Mouse (Mus musculus): ENCODE data around the gene Bcar3. TPM values are rescaled to one million over a fixed set of nuclear protein-coding genes. Genes with fewer than 3 reads are reported as not detected.

The Bcar3 gene
- polyA plus RNA-seq, 1 experiment from 2014 or later, result 4.4 TPM

DNA sequence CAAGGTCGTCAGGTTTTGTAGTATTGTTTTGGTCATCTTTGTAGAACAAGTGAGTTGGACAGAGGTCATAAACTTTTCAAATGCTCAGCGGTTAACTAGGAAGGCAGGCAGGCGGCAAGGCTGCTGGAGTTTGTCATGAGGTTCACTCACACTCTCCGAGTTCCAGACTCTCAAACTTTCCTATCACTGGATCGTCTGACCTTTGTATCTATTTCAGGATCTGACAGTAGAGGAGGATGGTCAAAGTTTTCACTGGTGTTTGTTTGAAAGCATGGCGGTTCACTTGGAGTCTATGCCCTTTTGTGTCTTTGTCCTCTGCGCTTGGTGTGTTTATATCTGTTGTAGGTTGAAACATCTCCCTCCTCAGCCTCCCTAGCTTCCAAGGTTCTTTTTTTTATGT, 127.9 kb downstream of the Bcar3 start:
- Histone ChIP-seq H3K4me2 (ENCODE audit: low read depth, low read length) (peak overlapping the region; percentile 96; the same call in 1 of the 2 replicates), H3K36me3 (ENCODE audit: control insufficient read depth, insufficient read depth, low read length) (no peaks in the 10 kb centered on the region), H3K4me1 (ENCODE audit: control insufficient read depth, insufficient read depth, low read length) (peaks cover 7% of the 10 kb centered on the region; the same call in 1 of the 2 replicates), H3K9me3 (ENCODE audit: control insufficient read depth, low read length) (no peaks in the 10 kb centered on the region), H3K27me3 (ENCODE audit: control insufficient read depth, insufficient read depth, low read length) (peaks cover 6% of the 10 kb centered on the region; the same call in 1 of the 2 replicates), H3K27ac (ENCODE audit: low read depth, low read length) (no peak overlapping the region), H3K4me3 (ENCODE audit: low read depth, low read length) (no peak overlapping the region), H3K9ac (replicated peaks; ENCODE audit: low read depth, low read length) (no peak overlapping the region)
- 39% methylated on average over 7 of the region's 7 CpGs for WGBS
- ATAC-seq (ENCODE audit: low read depth), result no peak

DNA sequence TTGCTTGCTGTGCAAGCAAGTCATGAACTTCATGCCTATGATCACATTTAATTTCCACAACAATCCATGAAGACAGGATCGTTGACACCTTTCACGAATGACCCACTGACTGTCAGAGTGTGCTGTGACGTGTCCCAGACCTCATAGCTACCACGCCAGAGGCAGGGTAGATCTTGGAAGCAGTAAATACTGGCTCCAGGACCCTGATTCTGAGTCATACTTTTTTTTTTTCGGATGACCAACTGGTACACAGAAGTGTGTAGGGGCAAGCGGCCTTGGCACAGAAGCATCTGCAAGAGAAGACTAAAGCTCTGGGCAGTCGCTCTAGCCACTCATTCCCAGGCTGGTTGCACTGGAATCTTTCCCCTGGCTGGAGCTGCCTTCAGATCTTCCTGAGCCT, 128.3 kb downstream of the Bcar3 start:
- Histone ChIP-seq H3K4me2 (ENCODE audit: low read depth, low read length) (no peak overlapping the region), H3K27me3 (ENCODE audit: control insufficient read depth, insufficient read depth, low read length) (peaks cover 6% of the 10 kb centered on the region; the same call in 1 of the 2 replicates), H3K9me3 (ENCODE audit: control insufficient read depth, low read length) (no peaks in the 10 kb centered on the region), H3K4me1 (ENCODE audit: control insufficient read depth, insufficient read depth, low read length) (peaks cover 7% of the 10 kb centered on the region; the same call in 1 of the 2 replicates), H3K4me3 (ENCODE audit: low read depth, low read length) (no peak overlapping the region), H3K9ac (replicated peaks; ENCODE audit: low read depth, low read length) (no peak overlapping the region), H3K36me3 (ENCODE audit: control insufficient read depth, insufficient read depth, low read length) (no peaks in the 10 kb centered on the region), H3K27ac (ENCODE audit: low read depth, low read length) (no peak overlapping the region)
- 86% methylated on average over 7 of the region's 7 CpGs for WGBS
- no peak for ATAC-seq (ENCODE audit: low read depth)

DNA sequence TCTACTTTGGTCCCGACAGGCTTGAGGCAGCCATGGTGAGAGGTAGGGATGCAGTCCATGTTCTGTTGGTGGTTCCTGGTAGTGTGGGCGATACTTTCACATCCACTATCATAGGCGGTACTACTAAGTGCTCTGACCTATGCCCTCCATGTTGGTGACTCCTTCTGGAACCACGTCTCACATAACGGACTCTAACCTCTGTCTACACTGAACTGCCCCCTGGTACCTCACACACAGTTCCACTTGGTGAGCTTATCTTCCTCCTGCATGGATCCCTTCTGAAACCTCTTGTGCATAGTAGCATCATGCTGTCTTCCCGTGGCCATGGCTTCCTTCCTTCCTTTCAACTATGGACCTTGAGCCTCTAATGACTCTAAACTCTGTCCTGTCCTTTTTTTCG, 129.7 kb downstream of the Bcar3 start:
- Histone ChIP-seq H3K9ac (replicated peaks; ENCODE audit: low read depth, low read length) (no peak overlapping the region), H3K4me3 (ENCODE audit: low read depth, low read length) (no peak overlapping the region), H3K4me2 (ENCODE audit: low read depth, low read length) (no peak overlapping the region), H3K9me3 (ENCODE audit: control insufficient read depth, low read length) (no peaks in the 10 kb centered on the region), H3K36me3 (ENCODE audit: control insufficient read depth, insufficient read depth, low read length) (no peaks in the 10 kb centered on the region), H3K4me1 (ENCODE audit: control insufficient read depth, insufficient read depth, low read length) (peaks cover 7% of the 10 kb centered on the region; the same call in 1 of the 2 replicates), H3K27ac (ENCODE audit: low read depth, low read length) (no peak overlapping the region), H3K27me3 (ENCODE audit: control insufficient read depth, insufficient read depth, low read length) (peaks cover 6% of the 10 kb centered on the region; the same call in 1 of the 2 replicates)
- no peak for ATAC-seq (ENCODE audit: low read depth)
- 87% methylated on average over 7 of the region's 7 CpGs for WGBS

DNA sequence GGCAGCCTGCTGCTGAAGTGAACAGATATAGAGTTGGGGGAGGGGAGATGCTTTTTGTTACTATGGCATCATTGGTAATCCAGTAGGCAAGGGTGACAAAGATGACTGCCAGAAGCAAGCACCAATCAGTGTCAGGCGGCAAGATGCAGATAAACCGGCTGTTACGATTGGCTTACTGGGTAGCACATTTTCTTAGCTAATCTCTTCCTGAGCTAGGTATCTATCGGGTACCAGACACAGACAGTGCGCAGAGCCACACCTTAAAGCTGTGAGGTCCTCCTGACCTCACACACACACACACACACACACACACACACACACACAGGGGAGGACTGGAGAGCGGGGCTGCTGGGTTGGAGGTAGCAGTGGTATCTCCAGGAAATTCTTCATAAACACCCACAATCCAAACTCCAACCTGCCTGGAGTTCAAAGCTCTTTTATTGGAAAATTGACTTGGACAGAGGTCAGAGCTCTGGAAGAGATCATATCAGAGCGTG, 134.4 kb downstream of the Bcar3 start:
- H3K9me3 ChIP-seq (ENCODE audit: control insufficient read depth, low read length), result no peaks in the 10 kb centered on the region
- no peaks in the 10 kb centered on the region for H3K36me3 ChIP-seq (ENCODE audit: control insufficient read depth, insufficient read depth, low read length)
- no peak overlapping the region for H3K4me3 ChIP-seq (ENCODE audit: low read depth, low read length)
- H3K9ac ChIP-seq (replicated peaks; ENCODE audit: low read depth, low read length), result no peak overlapping the region
- no peak overlapping the region for H3K27ac ChIP-seq (ENCODE audit: low read depth, low read length)
- H3K4me1 ChIP-seq (ENCODE audit: control insufficient read depth, insufficient read depth, low read length), result no peaks in the 10 kb centered on the region
- H3K4me2 ChIP-seq (ENCODE audit: low read depth, low read length), result no peak overlapping the region
- ATAC-seq (ENCODE audit: low read depth), result peak; percentile 56; the same call in 1 of the 2 replicates
- H3K27me3 ChIP-seq (ENCODE audit: control insufficient read depth, insufficient read depth, low read length), result no peaks in the 10 kb centered on the region
- WGBS, result 87% methylated on average over 7 of the region's 7 CpGs

DNA sequence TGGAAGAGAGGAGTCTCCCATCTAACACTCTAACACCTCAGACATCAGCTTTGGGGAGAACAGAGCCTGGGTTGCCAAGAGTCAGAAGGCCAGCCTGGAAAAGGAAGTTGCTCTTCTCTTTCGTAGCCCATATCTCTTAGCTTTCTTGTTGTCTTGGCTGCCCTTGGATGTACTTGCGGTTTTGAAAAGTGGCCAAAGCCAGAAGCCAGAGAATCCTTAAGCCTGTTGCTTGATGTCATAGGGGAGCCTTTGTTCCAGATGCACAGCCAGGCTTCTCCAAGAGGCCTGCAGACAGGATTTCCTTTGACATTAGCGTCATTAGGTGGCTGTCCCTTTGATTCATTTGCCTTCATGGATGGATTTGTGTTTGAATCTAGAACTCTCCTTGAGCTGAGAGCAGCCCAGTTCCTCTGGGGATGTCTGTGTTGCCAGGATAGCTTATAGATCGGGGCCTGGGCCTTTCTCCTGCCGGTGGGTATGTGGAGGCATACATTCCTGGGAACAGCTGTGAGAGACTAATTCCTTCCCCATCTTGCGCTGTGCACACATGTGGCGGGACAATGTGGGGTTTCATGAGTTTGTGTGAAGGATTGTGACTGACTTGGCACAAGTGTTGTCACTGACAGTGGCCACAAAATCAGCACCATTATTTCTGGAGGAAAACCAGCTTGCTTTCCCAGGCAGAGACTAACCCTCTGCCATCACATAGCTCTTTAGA, 137.0 kb downstream of the Bcar3 start:
- Histone ChIP-seq H3K9me3 (ENCODE audit: control insufficient read depth, low read length) (no peaks in the 10 kb centered on the region), H3K4me1 (ENCODE audit: control insufficient read depth, insufficient read depth, low read length) (no peaks in the 10 kb centered on the region), H3K4me3 (ENCODE audit: low read depth, low read length) (no peak overlapping the region), H3K27me3 (ENCODE audit: control insufficient read depth, insufficient read depth, low read length) (no peaks in the 10 kb centered on the region), H3K9ac (replicated peaks; ENCODE audit: low read depth, low read length) (no peak overlapping the region), H3K36me3 (ENCODE audit: control insufficient read depth, insufficient read depth, low read length) (no peaks in the 10 kb centered on the region), H3K27ac (ENCODE audit: low read depth, low read length) (no peak overlapping the region), H3K4me2 (ENCODE audit: low read depth, low read length) (no peak overlapping the region)
- ATAC-seq (ENCODE audit: low read depth), result no peak
- WGBS, result 78% methylated on average over 7 of the region's 7 CpGs

DNA sequence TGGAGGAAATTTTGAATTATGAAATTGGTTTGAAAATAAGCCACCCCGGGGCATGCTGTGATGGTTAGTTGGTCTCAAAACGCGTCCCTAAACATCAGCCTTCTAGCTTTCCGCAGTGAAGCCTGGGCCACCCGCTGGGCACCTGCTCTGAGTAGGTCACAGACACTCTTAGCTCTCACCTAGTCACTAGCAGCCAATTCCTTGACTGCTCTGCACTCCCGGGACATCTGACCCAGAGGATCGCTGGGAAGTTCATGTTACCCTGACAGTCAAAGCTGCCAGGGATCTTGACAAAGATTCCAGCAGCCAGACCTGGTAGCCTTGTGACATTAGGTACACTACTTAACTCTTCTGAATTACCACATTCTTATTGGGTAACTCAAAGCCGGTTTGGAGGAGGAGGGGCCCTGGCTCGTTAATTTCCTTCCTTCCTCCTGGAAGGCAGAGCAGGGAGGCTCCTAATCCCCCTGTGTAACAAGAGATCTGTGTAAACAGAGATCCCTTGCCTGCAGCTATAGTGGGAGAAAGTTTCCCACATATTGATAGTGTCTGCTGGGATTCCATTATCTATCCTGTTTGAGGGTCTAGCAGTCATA, 139.0 kb downstream of the Bcar3 start:
- 32% methylated on average over 9 of the region's 9 CpGs for WGBS

DNA sequence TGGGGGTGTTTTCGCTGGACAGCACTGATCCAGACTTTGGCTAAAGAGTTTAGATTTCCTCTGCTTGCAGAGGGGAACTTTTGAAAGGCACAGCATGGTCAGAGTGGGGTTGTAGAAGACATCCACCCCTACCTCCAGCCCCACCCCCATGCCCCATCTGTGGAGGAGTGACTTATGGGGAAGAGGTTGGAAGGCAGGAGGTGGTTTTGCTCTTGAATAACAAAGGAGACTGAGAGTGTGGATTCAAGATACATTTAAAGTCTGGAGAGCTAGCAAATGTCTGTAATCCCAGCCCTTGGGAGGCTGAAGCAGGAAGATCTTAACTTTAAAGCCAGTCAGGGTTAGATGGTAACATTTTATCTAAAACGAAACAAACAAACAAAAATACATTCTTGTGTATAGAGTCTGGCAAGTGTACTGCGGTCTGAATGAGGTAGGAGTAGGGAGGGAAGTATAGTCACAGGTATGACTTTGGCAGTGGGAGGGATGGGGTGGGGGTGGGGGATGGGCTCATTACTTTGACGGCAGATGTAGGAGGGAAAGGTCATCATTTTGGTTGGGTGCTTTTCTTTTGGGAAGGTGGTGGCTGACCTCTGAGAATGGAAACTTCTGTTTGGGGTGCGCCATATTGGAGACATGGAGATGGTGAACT, 140.2 kb downstream of the Bcar3 start:
- no peak overlapping the region for H3K4me3 ChIP-seq (ENCODE audit: low read depth, low read length)

More for the DNA sequence above, 139.0 kb downstream of the Bcar3 start:
- no peaks in the 10 kb centered on the region for H3K9me3 ChIP-seq (ENCODE audit: control insufficient read depth, low read length)
- H3K4me3 ChIP-seq (ENCODE audit: low read depth, low read length), result no peak overlapping the region
- no peaks in the 10 kb centered on the region for H3K36me3 ChIP-seq (ENCODE audit: control insufficient read depth, insufficient read depth, low read length)
- H3K27me3 ChIP-seq (ENCODE audit: control insufficient read depth, insufficient read depth, low read length), result no peaks in the 10 kb centered on the region
- ATAC-seq (ENCODE audit: low read depth), result no peak
- H3K4me1 ChIP-seq (ENCODE audit: control insufficient read depth, insufficient read depth, low read length), result no peaks in the 10 kb centered on the region
- H3K27ac ChIP-seq (ENCODE audit: low read depth, low read length), result no peak overlapping the region
- H3K4me2 ChIP-seq (ENCODE audit: low read depth, low read length), result no peak overlapping the region
- no peak overlapping the region for H3K9ac ChIP-seq (replicated peaks; ENCODE audit: low read depth, low read length)

DNA sequence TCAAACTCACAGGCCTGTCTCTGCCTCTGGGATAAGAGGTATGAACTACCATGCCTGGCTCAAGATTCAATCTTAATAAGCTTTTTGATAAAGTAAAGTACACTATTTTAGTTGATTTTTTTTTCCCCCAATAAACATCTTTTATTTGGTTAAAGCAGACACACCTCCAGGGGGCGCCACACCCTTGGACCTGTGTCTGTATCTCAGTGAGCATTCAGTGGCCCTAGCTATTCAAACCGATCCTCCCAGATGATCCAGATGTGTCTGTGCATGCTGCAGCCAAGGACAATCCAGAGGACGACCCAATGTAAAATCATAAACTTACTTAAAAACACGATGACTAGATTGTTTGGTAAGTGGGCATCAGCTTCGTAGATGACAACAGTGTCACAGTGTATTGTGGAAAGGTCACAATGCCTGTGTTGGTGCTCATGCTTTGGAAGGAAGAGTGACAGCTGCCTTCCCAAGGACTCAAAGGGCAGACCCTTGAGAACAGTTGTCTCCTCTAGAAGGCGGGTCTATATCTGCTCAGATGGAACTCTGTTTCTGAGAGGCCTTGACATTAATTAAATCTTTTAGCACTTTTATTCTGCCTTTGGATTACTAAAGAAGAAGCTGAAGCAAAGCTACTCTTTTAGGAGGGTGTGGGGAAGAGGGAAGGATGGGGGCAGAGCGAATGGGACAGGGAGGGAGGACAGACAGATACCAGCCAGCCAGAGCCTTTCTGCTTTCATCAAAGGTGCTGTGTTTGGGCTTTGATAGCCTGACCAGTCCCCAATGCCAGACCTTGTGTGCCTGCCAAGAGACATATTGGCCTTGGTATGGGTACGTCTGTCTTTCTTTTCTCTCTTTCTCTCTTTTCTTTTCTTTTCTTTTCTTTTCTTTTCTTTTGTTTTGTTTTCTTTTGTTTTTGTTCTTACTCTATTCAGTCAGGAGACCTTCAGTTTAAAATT, 141.3 kb downstream of the Bcar3 start:
- no peak overlapping the region for H3K4me3 ChIP-seq (ENCODE audit: low read depth, low read length)
- no peak overlapping the region for H3K4me2 ChIP-seq (ENCODE audit: low read depth, low read length)
- WGBS, result 87% methylated on average over 8 of the region's 8 CpGs
- no peak overlapping the region for H3K27ac ChIP-seq (ENCODE audit: low read depth, low read length)
- H3K9me3 ChIP-seq (ENCODE audit: control insufficient read depth, low read length), result no peaks in the 10 kb centered on the region
- H3K9ac ChIP-seq (replicated peaks; ENCODE audit: low read depth, low read length), result no peak overlapping the region
- no peaks in the 10 kb centered on the region for H3K4me1 ChIP-seq (ENCODE audit: control insufficient read depth, insufficient read depth, low read length)
- H3K36me3 ChIP-seq (ENCODE audit: control insufficient read depth, insufficient read depth, low read length), result no peaks in the 10 kb centered on the region
- no peak for ATAC-seq (ENCODE audit: low read depth)
- H3K27me3 ChIP-seq (ENCODE audit: control insufficient read depth, insufficient read depth, low read length), result no peaks in the 10 kb centered on the region

More for the DNA sequence above, 140.2 kb downstream of the Bcar3 start:
- 88% methylated on average over 5 of the region's 5 CpGs for WGBS
- H3K4me2 ChIP-seq (ENCODE audit: low read depth, low read length), result no peak overlapping the region
- no peaks in the 10 kb centered on the region for H3K27me3 ChIP-seq (ENCODE audit: control insufficient read depth, insufficient read depth, low read length)
- H3K4me1 ChIP-seq (ENCODE audit: control insufficient read depth, insufficient read depth, low read length), result no peaks in the 10 kb centered on the region
- no peak overlapping the region for H3K9ac ChIP-seq (replicated peaks; ENCODE audit: low read depth, low read length)
- H3K36me3 ChIP-seq (ENCODE audit: control insufficient read depth, insufficient read depth, low read length), result no peaks in the 10 kb centered on the region
- H3K27ac ChIP-seq (ENCODE audit: low read depth, low read length), result no peak overlapping the region
- H3K9me3 ChIP-seq (ENCODE audit: control insufficient read depth, low read length), result no peaks in the 10 kb centered on the region
- no peak for ATAC-seq (ENCODE audit: low read depth)
